Mouse (Mus musculus) cerebellum, adult 2 months (tissue): ENCODE data around the gene Rab3b. TPM values are rescaled to one million over a fixed set of nuclear protein-coding genes. Genes with fewer than 3 reads are reported as not detected.

Experiments
- DNase-seq, 2 experiments: peaks; one replicate each; pipeline ENCODE4 v3.0.0; 2021
- H3K27ac ChIP-seq: fragments of 200-500 bp; 2 replicates; pipeline ENCODE4 v1.5.1; 2012; ENCODE audit warnings: low read length, control low read depth, inconsistent platforms; ENCODE audit not compliant: insufficient read depth
- H3K27me3 ChIP-seq: fragments of 200-500 bp; 2 replicates; pipeline ENCODE4 v1.6.1; 2012; ENCODE audit warnings: inconsistent platforms, mild to moderate bottlenecking, low read length, moderate library complexity; ENCODE audit not compliant: control insufficient read depth, insufficient read depth
- H3K4me1 ChIP-seq: fragments of 200-500 bp; 2 replicates; pipeline ENCODE4 v1.6.1; 2011; ENCODE audit warnings: low read length; ENCODE audit not compliant: control insufficient read depth, insufficient read depth
- H3K4me3 ChIP-seq: fragments of 200-500 bp; replicated peaks from 2 replicates; pipeline ENCODE3; 2011; ENCODE audit warnings: mild to moderate bottlenecking, low read depth, low read length, control low read depth; ENCODE audit not compliant: insufficient read depth
- CTCF ChIP-seq: fragments of 200-500 bp; IDR thresholded peaks from 2 replicates; pipeline ENCODE4 v1.5.1; 2011; ENCODE audit warnings: low read depth, mild to moderate bottlenecking, control low read depth, low read length, moderate library complexity, borderline replicate concordance; ENCODE audit not compliant: insufficient read depth
- POLR2A ChIP-seq: fragments of 200-500 bp; IDR thresholded peaks from 2 replicates; pipeline ENCODE4 v1.6.1; 2011; ENCODE audit warnings: low read length, control low read depth, borderline replicate concordance; ENCODE audit not compliant: insufficient read depth
- WGBS: fragments of 180-500 bp; shearing (Covaris S2); methylation state at CpG from one replicate; pipeline ENCODE4 v1.1.7; 2018; 5-methylcytosine and 5-hydroxymethylcytosine counted together
- polyA plus RNA-seq: library from polyadenylated mRNA; depleted of rRNA; stranded (reverse); fragments of >200 nt; gene quantifications from 2 replicates; pipeline ENCODE4 v1.2.3, GENCODE M21; 2012

Rab3b gene
- polyA plus RNA-seq, 1 experiment, result 42.5 TPM

DNA sequence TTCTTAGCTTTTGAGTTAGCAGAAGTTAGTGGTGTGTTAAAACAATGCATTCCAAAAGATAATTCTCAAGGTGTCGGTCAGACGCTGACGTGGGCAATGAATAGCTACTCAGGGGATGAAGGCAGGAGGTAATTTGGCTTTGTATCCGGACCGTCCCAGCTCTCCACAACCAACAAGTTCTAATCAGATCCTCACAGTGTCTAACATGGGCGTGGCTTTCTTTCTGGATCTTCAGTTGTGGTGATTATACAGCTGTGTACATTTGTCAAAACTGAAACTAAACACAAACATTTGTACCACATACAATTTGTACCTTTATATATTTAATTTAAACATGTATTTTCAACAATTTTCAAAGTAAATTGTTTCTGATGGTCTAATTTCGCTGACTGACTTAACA is 12.1 kb upstream of the Rab3b start:
- DNase-seq, result no peak
- no peak overlapping the region for H3K4me3 ChIP-seq
- no peaks in the 10 kb centered on the region for H3K4me1 ChIP-seq
- TF ChIP-seq CTCF (no peak), POLR2A (no peak)
- H3K27me3 ChIP-seq, result no peaks in the 10 kb centered on the region
- H3K27ac ChIP-seq, result no peak overlapping the region
- WGBS, result 80% methylated on average over 7 of the region's 7 CpGs

DNA sequence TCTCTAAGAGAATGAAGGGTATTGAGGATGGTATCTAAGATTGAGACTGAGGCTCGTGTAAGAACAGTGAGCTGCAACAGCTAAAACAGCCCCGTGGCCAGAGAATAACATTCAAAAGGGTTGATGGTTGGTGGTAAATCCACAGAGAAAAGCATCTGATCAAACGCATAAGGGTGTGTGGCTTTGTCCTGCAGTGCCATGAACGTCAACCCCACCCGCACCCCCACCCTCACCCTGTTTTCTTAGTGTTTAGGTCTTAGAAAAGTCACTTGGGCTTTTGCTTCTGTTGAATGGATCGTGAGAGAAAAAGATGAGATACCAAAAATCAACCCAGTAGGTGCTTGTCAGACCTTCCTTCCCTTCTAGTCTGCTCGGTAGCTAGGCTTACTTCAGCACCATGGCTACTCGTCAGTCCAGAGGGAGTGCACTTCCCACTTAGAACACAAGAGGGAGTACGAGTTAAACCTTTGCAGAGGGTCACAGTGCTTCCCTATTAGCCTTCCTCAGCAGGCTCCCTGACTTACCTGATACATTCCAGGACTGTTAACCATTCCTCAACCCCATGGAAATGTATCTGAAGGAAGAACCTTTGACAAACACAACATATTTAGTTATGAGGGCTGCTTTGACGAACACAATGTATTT is 9.0 kb upstream of the Rab3b start:
- peak; percentile 76 to 80 for DNase-seq
- H3K27ac ChIP-seq, result no peak overlapping the region
- H3K27me3 ChIP-seq, result no peaks in the 10 kb centered on the region; the same call in 1 of the 2 replicates
- no peaks in the 10 kb centered on the region for H3K4me1 ChIP-seq
- 35% methylated on average over 10 of the region's 10 CpGs for whole genome bisulfite sequencing
- TF ChIP-seq POLR2A (no peak), CTCF (peak; percentile 98)
- H3K4me3 ChIP-seq, result no peak overlapping the region

- H3K4me3 ChIP-seq, result no peak overlapping the region
- no peak for DNase-seq
- no peaks in the 10 kb centered on the region for H3K4me1 ChIP-seq
- WGBS, result 94% methylated on average over 5 of the region's 5 CpGs
- H3K27ac ChIP-seq, result no peak overlapping the region
- H3K27me3 ChIP-seq, result no peaks in the 10 kb centered on the region; the same call in 1 of the 2 replicates
- TF ChIP-seq POLR2A (no peak), CTCF (no peak)
Observed at GRCm38 (mm10) chr4:108873746-108874145, 5.1 kb upstream of the Rab3b start.

DNA sequence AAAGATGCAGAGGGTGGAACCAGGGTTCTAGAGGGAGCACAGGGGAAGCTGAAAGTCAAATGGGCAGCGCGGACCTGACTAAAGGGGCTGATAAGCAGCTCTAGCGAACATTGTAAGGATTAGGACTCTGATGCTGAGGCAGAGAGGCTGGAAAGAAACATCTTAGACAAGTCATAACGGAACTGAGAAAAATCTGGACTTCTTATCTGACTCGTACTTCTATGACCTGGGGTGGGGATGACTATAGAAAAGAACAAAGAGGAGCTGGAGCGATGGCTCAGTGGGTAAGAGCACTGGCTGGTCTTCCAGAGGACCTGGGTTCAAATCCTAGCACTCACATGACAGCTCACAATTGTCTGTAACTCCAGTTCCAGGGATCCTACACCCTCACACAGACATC is 962 bp upstream of the Rab3b start:
- 90% methylated on average over 6 of the region's 6 CpGs for WGBS
- H3K4me1 ChIP-seq, result no peaks in the 10 kb centered on the region
- no peak overlapping the region for H3K4me3 ChIP-seq
- TF ChIP-seq CTCF, result no peak
- TF ChIP-seq POLR2A, result no peak
- H3K27me3 ChIP-seq, result no peaks in the 10 kb centered on the region
- DNase-seq, result no peak
- no peak overlapping the region for H3K27ac ChIP-seq

GRCm38 (mm10) chr4:108883815-108884214 is 5.0 kb downstream of the Rab3b start:
- 55% methylated on average over 13 of the region's 13 CpGs for WGBS
- peak in 1 of 2 experiments; percentile 12 for DNase-seq
- H3K27ac ChIP-seq, result no peak overlapping the region
- H3K27me3 ChIP-seq, result no peaks in the 10 kb centered on the region
- H3K4me1 ChIP-seq, result no peaks in the 10 kb centered on the region
- no peak overlapping the region for H3K4me3 ChIP-seq
- no peak for TF ChIP-seq CTCF
- TF ChIP-seq POLR2A, result no peak

DNA sequence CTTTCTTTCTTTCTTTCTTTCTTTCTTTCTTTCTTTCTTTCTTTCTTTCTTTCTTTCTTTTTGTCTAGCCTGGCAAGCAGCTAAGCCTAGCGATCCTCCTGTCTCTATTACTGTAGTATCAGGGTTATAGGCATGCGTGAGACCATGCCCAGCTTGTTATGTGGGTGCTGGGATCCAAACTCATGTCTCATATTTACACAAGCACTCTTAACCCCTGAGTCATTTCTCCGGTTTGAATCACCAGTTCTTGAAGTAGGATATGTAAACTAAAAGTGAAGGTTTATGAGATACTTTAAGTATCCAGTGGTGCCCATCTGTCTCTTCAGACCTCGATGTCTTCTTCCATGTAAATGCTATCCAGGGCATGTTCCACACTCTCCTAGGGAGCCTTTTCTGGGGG is 8.6 kb downstream of the Rab3b start:
- no peak overlapping the region for H3K4me3 ChIP-seq
- TF ChIP-seq CTCF (no peak), POLR2A (no peak)
- H3K27ac ChIP-seq, result no peak overlapping the region
- H3K27me3 ChIP-seq, result no peaks in the 10 kb centered on the region
- no peak for DNase-seq
- no peaks in the 10 kb centered on the region for H3K4me1 ChIP-seq
- 94% methylated on average over 4 of the region's 4 CpGs for WGBS

GRCm38 (mm10) chr4:108890876-108891275 is 12.0 kb downstream of the Rab3b start:
- Histone ChIP-seq H3K4me1 (no peaks in the 10 kb centered on the region), H3K27me3 (no peaks in the 10 kb centered on the region), H3K27ac (no peak overlapping the region), H3K4me3 (no peak overlapping the region)
- 28% methylated on average over 6 of the region's 6 CpGs for WGBS
- no peak for DNase-seq
- TF ChIP-seq CTCF, result no peak
- no peak for TF ChIP-seq POLR2A

GRCm38 (mm10) chr4:108900421-108900820 is 21.6 kb downstream of the Rab3b start:
- H3K27ac ChIP-seq, result no peak overlapping the region
- H3K4me1 ChIP-seq, result no peaks in the 10 kb centered on the region
- 81% methylated on average over 7 of the region's 7 CpGs for WGBS
- no peak for DNase-seq
- TF ChIP-seq CTCF, result no peak
- no peak for TF ChIP-seq POLR2A
- H3K27me3 ChIP-seq, result no peaks in the 10 kb centered on the region
- no peak overlapping the region for H3K4me3 ChIP-seq
